Mouse (Mus musculus) kidney, embryonic 15.5 days (tissue): ENCODE data around the gene Mtus2. TPM values are rescaled to one million over a fixed set of nuclear protein-coding genes. Genes with fewer than 3 reads are reported as not detected.

Source experiments
- ATAC-seq: fragments of 200-750 bp; cut with Nextera tagmentation; replicated peaks from 2 replicates; pipeline ENCODE4 v1.8.0; 2017; ENCODE audit warnings: moderate TSS enrichment; ENCODE audit not compliant: low FRiP score
- H3K27ac ChIP-seq: fragments of 300-500 bp; sonication (generic); 2 replicates; pipeline ENCODE4 v1.5.1; 2015; ENCODE audit warnings: mild to moderate bottlenecking, inconsistent platforms
- H3K27me3 ChIP-seq: fragments of 300-500 bp; sonication (generic); 2 replicates; pipeline ENCODE4 v1.6.1; 2015; ENCODE audit warnings: inconsistent platforms
- H3K36me3 ChIP-seq: fragments of 300-500 bp; sonication (generic); 2 replicates; pipeline ENCODE4 v1.6.1; 2015; ENCODE audit warnings: inconsistent platforms
- H3K4me1 ChIP-seq: fragments of 300-500 bp; sonication (generic); 2 replicates; pipeline ENCODE4 v1.6.1; 2015; ENCODE audit warnings: inconsistent platforms
- H3K4me2 ChIP-seq: fragments of 300-500 bp; sonication (generic); 2 replicates; pipeline ENCODE4 v1.6.1; 2015; ENCODE audit warnings: moderate library complexity, mild to moderate bottlenecking, inconsistent platforms
- H3K4me3 ChIP-seq: fragments of 300-500 bp; sonication (generic); replicated peaks from 2 replicates; pipeline ENCODE4 v1.5.1; 2015; ENCODE audit warnings: mild to moderate bottlenecking, inconsistent platforms
- H3K9ac ChIP-seq: fragments of 300-500 bp; sonication (generic); 2 replicates; pipeline ENCODE4 v1.6.1; 2015; ENCODE audit warnings: mild to moderate bottlenecking, inconsistent platforms
- H3K9me3 ChIP-seq: fragments of 300-500 bp; sonication (generic); replicated peaks from 2 replicates; pipeline ENCODE4 v1.6.1; 2016; ENCODE audit warnings: inconsistent platforms
- WGBS: fragments of 180-500 bp; shearing (Covaris S2); methylation state at CpG from one replicate; pipeline ENCODE4 v1.1.7; 2015; ENCODE audit warnings: mixed read lengths; 5-methylcytosine and 5-hydroxymethylcytosine counted together
- polyA plus RNA-seq: library from polyadenylated mRNA; unstranded; fragments of >200 nt; fragmentation: Nextera tagmentation; extraction: Ambion mirVana; gene quantifications from 2 replicates; pipeline ENCODE4 v1.2.1, GENCODE M21; 2015

Gene Mtus2
- polyA plus RNA-seq, 1 experiment from 2014 or later = 3.6 TPM

DNA sequence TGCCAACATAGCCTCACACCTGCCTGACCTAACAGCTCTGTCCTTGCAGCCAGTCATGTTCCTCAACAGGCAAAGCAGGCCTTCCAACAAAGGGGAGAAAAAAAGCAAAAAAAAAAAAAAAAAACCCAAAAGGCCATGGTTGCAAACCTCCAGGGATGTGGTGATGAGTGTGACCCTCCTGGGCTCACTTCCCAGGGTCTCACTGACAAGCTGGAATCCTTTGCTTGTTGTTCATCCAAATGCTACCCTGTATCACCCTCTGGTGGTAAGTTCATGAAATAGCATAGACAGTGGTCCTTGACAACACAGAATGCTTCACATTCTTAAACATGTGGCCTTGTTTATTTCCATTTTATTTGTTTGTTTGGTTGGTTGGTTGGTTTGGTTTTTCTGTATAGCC is 281.9 kb downstream of the Mtus2 start:
- Histone ChIP-seq H3K9me3 (no peaks in the 10 kb centered on the region), H3K36me3 (no peaks in the 10 kb centered on the region), H3K27me3 (peaks cover 7% of the 10 kb centered on the region; the same call in 1 of the 2 replicates), H3K4me2 (no peak overlapping the region), H3K27ac (no peak overlapping the region), H3K9ac (no peak overlapping the region), H3K4me3 (no peak overlapping the region), H3K4me1 (0 out of 2 replicates have a peak, but pooled peaks cover 6% of the 10 kb centered on the region)
- no peak for ATAC-seq

DNA sequence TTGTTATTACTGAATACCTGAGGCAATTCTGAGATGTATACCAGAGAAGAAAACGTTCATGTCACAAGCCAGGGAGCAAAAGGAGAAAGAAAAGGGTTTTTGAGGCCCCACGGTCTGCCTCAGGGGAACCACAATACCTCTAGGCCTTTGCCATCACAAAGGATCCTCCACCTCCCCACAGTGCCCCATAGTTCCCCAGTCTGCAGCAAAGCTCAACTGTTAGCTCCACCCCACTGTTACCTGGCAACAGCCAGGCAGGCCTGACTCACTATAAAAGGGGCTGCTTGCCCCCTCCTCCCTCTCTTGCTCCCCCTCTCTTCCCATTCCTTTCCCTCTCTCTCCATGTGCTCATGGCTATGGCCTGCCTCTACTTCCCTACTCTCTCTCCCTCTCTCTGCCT is 282.6 kb downstream of the Mtus2 start:
- 41% methylated on average over 2 of the region's 2 CpGs for WGBS
- peaks cover 7% of the 10 kb centered on the region; the same call in 1 of the 2 replicates for H3K27me3 ChIP-seq
- H3K4me2 ChIP-seq = no peak overlapping the region
- H3K36me3 ChIP-seq = no peaks in the 10 kb centered on the region
- H3K9ac ChIP-seq = no peak overlapping the region
- no peaks in the 10 kb centered on the region for H3K9me3 ChIP-seq
- ATAC-seq = no peak
- H3K27ac ChIP-seq = no peak overlapping the region
- no peak overlapping the region for H3K4me3 ChIP-seq
- H3K4me1 ChIP-seq = 0 out of 2 replicates have a peak, but pooled peaks cover 6% of the 10 kb centered on the region

DNA sequence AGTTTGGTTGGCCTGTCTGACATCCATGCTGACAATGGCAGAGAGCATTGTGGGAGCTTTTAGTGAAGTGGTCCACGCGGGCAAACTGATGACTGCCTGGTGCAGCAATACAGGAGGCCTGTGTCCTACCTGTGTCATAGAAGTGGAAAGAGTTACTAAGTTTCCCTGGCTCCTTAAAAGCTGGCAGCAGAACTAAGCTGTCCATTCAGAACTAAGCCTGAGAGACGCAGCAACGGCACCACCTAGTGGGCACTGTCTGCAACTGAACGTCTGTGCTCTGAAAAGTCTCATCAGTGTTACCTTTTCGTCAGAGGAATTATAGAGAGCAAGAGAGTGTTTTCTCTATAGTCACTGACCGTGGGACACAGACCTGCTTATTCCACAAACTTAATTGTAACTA is 284.8 kb downstream of the Mtus2 start:
- 8% methylated on average over 7 of the region's 7 CpGs for WGBS
- Histone ChIP-seq H3K4me2 (no peak overlapping the region), H3K9ac (no peak overlapping the region), H3K4me3 (no peak overlapping the region), H3K36me3 (no peaks in the 10 kb centered on the region), H3K27ac (no peak overlapping the region), H3K9me3 (peaks cover 3% of the 10 kb centered on the region; the same call in 1 of the 2 replicates), H3K4me1 (0 out of 2 replicates have a peak, but pooled peaks cover 4% of the 10 kb centered on the region), H3K27me3 (peaks cover 7% of the 10 kb centered on the region; the same call in 1 of the 2 replicates)
- no peak for ATAC-seq

DNA sequence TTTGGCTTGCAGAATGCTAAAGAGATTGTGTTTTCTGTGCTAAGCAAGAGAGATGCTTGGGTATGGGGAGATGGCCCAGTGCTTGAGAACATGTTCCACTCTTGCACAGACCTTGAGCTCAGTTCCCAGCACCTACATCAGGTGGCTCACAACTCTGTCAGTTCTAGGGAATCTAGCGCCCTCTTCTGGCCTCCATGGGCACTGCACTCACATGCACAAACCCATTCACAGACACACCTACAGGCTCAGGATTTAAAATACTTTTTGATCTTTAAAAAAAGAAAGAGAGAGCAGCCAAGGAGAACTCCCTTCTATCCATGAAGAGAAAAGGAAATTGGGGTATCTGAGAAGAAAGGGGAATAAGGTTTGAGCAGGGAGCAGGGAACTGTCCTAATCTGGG is 287.4 kb downstream of the Mtus2 start:
- WGBS = 41% methylated on average over 1 of the region's 1 CpGs
- no peak for ATAC-seq
- H3K27ac ChIP-seq = no peak overlapping the region
- H3K4me1 ChIP-seq = no peaks in the 10 kb centered on the region
- H3K9me3 ChIP-seq = peaks cover 3% of the 10 kb centered on the region; the same call in 1 of the 2 replicates
- no peak overlapping the region for H3K4me3 ChIP-seq
- H3K27me3 ChIP-seq = no peaks in the 10 kb centered on the region
- H3K36me3 ChIP-seq = no peaks in the 10 kb centered on the region
- no peak overlapping the region for H3K9ac ChIP-seq
- H3K4me2 ChIP-seq = no peak overlapping the region

DNA sequence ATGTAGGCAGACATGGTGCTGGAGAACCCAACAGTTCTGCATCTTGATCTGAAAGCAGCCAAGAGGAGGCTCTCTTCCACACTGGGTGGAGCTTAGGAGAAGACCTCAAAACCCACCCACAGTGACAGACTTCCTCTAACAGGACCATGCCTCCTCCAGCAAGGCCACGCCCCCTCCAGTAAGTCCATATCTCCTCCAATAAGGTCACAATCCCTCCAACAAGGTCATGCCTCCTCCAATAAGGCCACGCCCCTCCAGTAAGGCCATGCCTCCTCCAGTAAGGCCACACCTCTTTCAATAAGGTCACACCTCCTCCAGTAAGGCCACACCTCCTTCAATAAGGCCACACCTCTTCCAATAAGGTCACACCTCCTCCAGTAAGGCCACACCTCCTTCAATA is 288.3 kb downstream of the Mtus2 start:
- Histone ChIP-seq H3K27ac (no peak overlapping the region), H3K9me3 (peaks cover 3% of the 10 kb centered on the region; the same call in 1 of the 2 replicates), H3K9ac (no peak overlapping the region), H3K27me3 (no peaks in the 10 kb centered on the region), H3K4me3 (no peak overlapping the region), H3K4me1 (no peaks in the 10 kb centered on the region), H3K4me2 (no peak overlapping the region), H3K36me3 (no peaks in the 10 kb centered on the region)
- no peak for ATAC-seq
- WGBS = 77% methylated on average over 2 of the region's 2 CpGs

DNA sequence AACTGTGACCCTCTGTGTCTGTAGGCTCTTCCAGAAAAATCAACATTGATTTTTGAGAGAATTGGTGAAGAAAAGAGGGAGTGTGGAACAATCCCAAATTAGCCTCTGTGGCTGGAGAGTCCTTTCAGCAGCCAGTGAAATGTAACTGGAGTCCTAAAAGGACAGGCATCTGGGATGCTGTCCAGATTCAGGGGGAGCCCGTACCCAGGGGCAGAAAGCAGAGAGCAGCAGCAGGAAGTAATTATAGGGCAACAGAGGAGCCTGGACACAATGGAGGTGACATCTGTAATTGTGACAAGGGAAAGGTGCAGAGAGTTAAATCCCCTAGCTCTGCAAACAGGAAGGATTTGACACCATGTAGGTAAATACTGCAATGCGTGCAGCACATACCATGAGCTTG is 291.1 kb downstream of the Mtus2 start:
- no peak for ATAC-seq
- Histone ChIP-seq H3K4me1 (no peaks in the 10 kb centered on the region), H3K27me3 (no peaks in the 10 kb centered on the region), H3K9me3 (peaks cover 3% of the 10 kb centered on the region; the same call in 1 of the 2 replicates), H3K36me3 (no peaks in the 10 kb centered on the region), H3K27ac (no peak overlapping the region), H3K4me2 (no peak overlapping the region), H3K9ac (no peak overlapping the region), H3K4me3 (no peak overlapping the region)
- 24% methylated on average over 2 of the region's 2 CpGs for WGBS

DNA sequence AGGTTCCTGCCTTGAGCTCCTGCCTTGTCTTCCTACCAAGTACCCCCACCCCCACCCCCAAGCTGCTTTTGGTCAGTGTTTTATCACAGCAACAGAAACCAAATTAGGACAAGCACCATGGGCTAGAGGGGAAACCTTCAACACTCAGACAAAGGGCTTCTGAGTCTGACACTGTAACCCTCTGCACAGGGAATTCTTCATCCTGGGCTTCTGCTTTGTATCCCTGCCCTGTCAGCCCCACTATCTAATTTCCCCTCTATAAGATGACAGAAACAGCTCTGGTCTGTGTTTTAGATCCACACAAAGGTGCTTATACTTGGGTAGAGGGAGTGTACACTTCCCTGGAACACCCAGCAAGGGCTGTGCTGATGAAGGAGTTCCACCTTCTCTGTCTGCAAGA is 294.7 kb downstream of the Mtus2 start:
- Histone ChIP-seq H3K27ac (no peak overlapping the region), H3K9ac (no peak overlapping the region), H3K4me3 (no peak overlapping the region), H3K36me3 (no peaks in the 10 kb centered on the region), H3K27me3 (no peaks in the 10 kb centered on the region), H3K9me3 (no peaks in the 10 kb centered on the region), H3K4me1 (no peaks in the 10 kb centered on the region), H3K4me2 (no peak overlapping the region)
- ATAC-seq = no peak

DNA sequence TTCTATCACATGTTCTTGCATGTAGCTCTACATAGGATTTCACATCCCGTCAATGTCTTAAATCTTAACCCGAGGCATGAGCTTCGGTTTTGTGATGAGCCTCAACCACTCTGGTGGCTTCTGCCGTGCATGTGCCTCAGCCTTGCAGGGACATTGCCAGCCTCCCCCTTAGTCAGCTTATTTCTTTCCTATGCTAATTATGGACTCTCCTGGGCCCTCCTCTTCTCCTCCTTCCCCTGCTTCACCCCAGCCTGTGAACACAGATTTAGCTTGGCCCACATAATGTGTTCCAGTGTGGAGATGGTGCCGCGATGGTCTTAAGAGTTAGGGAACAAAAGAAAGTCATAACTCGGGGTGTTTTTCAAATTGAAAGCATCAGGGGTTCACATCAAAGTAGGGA is 304.9 kb downstream of the Mtus2 start:
- WGBS = 86% methylated on average over 7 of the region's 7 CpGs

DNA sequence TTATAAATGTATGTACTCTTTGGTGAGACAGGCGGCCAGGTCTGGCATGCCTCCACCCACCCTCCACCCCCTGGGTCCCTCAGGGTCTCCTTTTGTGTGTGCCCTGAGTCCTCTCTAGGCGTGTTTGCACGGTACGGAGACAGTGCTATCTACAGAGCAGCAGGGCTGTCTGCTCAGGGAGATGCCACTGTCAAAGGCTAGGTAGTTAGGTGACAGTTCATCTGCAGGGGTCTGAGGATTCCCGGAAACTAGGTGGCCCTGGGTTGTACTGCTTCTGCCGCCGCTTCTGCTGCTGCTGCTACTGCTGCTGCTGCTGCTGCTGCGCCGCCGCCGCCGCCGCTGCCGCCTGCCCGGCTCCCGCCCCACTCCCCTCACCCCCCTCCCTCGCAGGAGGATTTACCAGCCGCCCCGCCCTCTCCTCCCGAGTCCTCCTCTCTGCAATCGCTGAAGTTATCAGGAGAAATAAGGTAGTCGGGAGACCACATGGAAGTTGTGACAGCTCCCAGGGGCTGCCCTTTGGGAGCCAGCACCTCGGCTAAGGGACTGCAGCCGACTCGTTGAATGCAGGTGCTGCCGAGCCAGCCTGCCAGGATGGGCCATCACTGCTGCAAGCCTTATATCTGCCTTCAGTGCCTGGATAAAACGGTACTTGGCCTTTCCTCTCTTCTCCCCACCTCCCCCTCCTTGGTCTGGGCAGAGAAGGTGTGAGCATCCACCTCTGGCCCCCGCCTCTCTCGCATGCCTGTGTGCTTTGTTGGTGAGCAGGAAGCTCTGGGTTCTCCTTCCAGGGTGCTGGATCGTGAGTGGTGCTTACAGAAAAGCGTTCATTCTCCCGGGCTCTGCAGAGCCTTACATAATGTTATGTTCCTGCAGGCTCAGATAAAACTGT is 307.9 kb downstream of the Mtus2 start:
- ATAC-seq = peak; percentile 66
- Histone ChIP-seq H3K36me3 (no peaks in the 10 kb centered on the region), H3K27me3 (peaks cover 25% of the 10 kb centered on the region), H3K9me3 (no peaks in the 10 kb centered on the region), H3K27ac (no peak overlapping the region), H3K4me3 (peak overlapping the region; percentile 55), H3K9ac (peak overlapping the region; percentile 50), H3K4me2 (peak overlapping the region; percentile 85), H3K4me1 (peaks cover 9% of the 10 kb centered on the region)
- WGBS = under 1% methylated on average over 32 of the region's 32 CpGs

More for the DNA sequence above, 304.9 kb downstream of the Mtus2 start:
- Histone ChIP-seq H3K27me3 (peaks cover 25% of the 10 kb centered on the region), H3K9ac (no peak overlapping the region), H3K27ac (no peak overlapping the region), H3K36me3 (no peaks in the 10 kb centered on the region), H3K4me1 (peaks cover 9% of the 10 kb centered on the region), H3K4me2 (no peak overlapping the region), H3K4me3 (no peak overlapping the region), H3K9me3 (no peaks in the 10 kb centered on the region)
- no peak for ATAC-seq

DNA sequence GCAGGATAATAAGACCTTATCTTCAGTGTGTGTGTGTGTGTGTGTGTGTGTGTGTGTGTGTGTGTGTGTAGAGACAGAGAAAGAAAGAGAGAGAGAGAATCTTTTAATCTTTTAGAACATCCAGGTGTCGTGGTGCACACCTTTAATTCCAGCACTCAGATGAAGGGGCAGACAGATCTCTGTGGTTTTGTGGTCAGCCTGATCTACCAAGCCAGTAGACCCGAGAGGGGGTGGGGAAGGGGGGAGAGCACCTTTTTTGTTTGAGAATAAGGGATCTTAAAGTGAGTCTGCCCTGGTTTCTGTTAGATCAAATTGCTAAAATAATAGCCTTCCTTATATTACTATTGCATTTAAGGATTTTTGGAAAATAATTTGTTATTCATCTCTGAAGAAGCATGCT is 309.7 kb downstream of the Mtus2 start:
- Histone ChIP-seq H3K9ac (no peak overlapping the region), H3K4me2 (no peak overlapping the region), H3K4me3 (no peak overlapping the region), H3K4me1 (peaks cover 9% of the 10 kb centered on the region), H3K9me3 (no peaks in the 10 kb centered on the region), H3K36me3 (no peaks in the 10 kb centered on the region), H3K27ac (no peak overlapping the region), H3K27me3 (peaks cover 25% of the 10 kb centered on the region)
- 70% methylated on average over 2 of the region's 2 CpGs for WGBS
- ATAC-seq = no peak

DNA sequence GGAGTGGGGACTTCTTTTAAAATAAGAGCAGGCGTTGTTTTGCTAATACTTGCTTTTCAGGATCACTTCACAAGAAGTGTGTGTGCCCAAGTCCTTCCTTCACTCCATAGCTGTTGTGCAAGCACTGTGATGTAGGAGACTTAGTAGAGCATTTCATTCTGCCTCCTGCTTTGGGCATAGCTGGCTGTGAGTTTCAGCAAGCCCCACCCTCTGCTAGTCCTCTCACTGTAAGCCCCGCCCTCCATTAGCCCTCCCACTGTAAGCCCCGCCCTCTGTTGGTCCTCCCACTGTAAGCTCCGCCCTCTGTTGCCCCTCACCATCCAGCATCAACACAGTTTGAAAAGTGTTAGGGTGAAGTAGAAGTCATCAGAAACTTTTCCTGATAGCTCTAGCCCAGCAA is 310.3 kb downstream of the Mtus2 start:
- 66% methylated on average over 4 of the region's 4 CpGs for WGBS
- H3K9ac ChIP-seq = no peak overlapping the region
- ATAC-seq = no peak
- H3K9me3 ChIP-seq = no peaks in the 10 kb centered on the region
- peaks cover 9% of the 10 kb centered on the region for H3K4me1 ChIP-seq
- no peaks in the 10 kb centered on the region for H3K36me3 ChIP-seq
- no peak overlapping the region for H3K4me3 ChIP-seq
- no peak overlapping the region for H3K27ac ChIP-seq
- H3K27me3 ChIP-seq = peaks cover 25% of the 10 kb centered on the region
- H3K4me2 ChIP-seq = no peak overlapping the region

DNA sequence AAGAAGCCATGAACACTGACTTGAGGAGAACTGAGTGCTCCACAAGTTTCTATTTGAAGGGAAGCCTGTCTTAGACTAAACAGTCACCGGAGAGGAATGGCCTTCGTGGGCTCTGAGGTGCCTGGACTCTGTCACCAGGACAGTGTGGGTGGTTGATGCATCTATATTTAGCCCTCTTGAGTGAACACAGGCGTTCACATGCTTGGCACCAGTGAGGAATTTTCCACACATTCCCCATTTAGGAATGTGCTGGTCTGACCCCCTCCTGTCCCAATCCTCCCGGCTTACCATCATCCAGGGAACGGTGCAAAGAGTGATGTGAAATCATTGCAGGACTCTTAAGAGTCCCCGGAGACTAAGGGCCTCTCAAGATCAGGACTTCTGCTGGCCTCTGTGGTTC is 314.9 kb downstream of the Mtus2 start:
- no peak overlapping the region for H3K9ac ChIP-seq
- no peak; the same call in 1 of the 2 replicates for ATAC-seq
- no peak overlapping the region for H3K4me2 ChIP-seq
- no peak overlapping the region for H3K4me3 ChIP-seq
- H3K9me3 ChIP-seq = no peaks in the 10 kb centered on the region
- H3K27ac ChIP-seq = no peak overlapping the region
- H3K27me3 ChIP-seq = no peaks in the 10 kb centered on the region; the same call in 1 of the 2 replicates
- 64% methylated on average over 6 of the region's 6 CpGs for WGBS
- H3K36me3 ChIP-seq = no peaks in the 10 kb centered on the region
- no peaks in the 10 kb centered on the region for H3K4me1 ChIP-seq
